Mouse (Mus musculus) heart, adult 2 months (tissue): ENCODE data around the gene Neurod4.
"Not testable (repeated sequence)": the region's sequence is repeated elsewhere in the genome, so short reads cannot be mapped to it uniquely, and the experiment has no call there.

Experiments
- CTCF ChIP-seq: fragments of 200-600 bp; IDR thresholded peaks from 2 replicates; pipeline ENCODE4 v1.8.1; 2022; ENCODE audit warnings: antibody characterized with exemption, mild to moderate bottlenecking, moderate library complexity
- EP300 ChIP-seq: fragments of 200-500 bp; IDR thresholded peaks from 2 replicates; pipeline ENCODE4 v1.6.1; 2011; ENCODE audit warnings: low read depth, low read length, control low read depth; ENCODE audit not compliant: insufficient read depth
- POLR2A ChIP-seq: fragments of 200-500 bp; IDR thresholded peaks from 2 replicates; pipeline ENCODE4 v1.6.1; 2011; ENCODE audit warnings: mild to moderate bottlenecking, low read depth, low read length, control low read depth; ENCODE audit not compliant: insufficient read depth

GRCm38 (mm10) chr10:130304138-130304537 lies 24.1 kb upstream of the Neurod4 start:
- not testable (repeated sequence) for TF ChIP-seq POLR2A, CTCF, EP300
